Mouse (Mus musculus) CD4-positive naive resting alpha-beta T cell, adult 76 days (primary cell): ENCODE results near the gene Pcna. TPM values are rescaled to one million over a fixed set of nuclear protein-coding genes. Genes with fewer than 3 reads are reported as not detected.

Experiments used
- total RNA-seq: library from RNA; stranded (reverse); gene quantifications from one replicate; pipeline ENCODE4 v1.2.4, GENCODE M21; 2023

The Pcna gene
- total RNA-seq, result 233 TPM

DNA sequence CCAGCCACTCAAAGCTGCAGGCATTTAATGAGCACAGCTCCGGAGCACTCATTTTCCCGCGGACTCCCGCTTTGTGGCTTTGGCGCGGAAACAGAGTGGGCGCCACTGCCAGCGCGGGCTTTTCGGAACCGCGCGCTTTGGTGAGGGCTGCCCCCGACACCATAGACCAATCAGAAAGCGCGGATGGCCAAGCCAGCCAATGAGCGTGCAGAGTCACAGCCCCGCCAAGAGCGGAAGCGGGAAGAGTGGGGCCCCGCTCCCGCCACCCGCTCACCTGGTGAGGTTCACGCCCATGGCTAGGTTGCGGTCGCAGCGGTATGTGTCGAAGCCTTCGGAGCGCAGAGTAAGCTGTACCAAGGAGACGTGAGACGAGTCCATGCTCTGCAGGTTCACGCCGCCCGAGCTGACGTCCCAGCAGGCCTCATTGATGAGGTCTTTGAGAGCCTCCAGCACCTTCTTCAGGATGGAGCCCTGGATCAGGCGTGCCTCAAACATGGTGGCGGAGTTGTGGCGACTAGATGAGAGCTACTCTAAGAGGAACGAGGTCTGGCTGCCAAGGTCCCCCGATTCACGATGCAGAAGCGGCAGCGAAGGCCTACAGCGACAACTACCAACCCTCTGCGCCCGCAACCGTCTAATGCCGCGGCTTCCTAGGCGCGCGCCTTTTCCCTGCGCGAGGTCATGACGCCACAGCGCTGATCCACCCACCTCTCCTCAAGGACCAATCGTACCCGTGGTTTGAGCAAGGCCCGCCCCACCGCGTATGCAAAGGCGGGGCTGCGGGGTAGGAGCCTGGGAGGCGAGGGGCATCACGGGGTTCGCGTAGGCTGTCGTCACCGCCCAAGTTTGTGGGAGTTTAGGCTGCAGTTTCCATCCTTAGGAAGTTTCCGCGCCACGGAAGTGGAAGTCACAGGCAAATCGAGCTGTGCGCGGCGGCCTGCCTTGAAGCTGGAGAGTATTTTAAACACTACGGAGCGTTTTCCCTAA is at the start of gene Pcna:
TSS of gene Pcna (minus strand) at position 773 of the 987 bp plus-strand sequence.

DNA sequence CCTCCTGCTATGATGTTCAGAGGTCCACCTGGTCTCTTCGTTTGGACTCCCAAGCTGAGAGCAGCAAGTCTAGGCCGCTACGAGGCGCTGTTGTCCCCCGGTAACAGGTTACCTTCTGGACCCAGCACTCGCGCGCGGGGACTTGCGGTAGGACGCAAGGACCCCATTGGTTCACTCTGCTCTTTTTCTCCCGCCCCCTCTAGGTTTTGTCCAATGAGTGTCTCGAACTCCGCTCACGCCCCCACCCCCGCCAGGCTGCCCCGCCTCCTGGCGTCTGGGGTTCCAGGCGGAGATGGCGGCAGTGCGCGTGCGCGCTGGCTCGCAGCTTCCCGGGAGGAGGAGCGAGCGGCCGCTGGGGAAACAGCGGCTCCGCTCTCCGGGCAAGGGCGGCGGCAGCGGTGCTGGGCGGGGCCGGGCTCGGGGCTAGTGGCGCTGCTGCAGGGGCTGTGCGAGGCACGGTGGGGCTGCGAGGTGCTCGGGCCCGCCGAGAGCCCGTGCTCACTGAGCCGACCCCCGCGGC is 9.8 kb upstream of the Pcna start, which contains the start of gene Cds2:
TSS of gene Cds2 (plus strand) at position 270 of the 520 bp plus-strand sequence.

DNA sequence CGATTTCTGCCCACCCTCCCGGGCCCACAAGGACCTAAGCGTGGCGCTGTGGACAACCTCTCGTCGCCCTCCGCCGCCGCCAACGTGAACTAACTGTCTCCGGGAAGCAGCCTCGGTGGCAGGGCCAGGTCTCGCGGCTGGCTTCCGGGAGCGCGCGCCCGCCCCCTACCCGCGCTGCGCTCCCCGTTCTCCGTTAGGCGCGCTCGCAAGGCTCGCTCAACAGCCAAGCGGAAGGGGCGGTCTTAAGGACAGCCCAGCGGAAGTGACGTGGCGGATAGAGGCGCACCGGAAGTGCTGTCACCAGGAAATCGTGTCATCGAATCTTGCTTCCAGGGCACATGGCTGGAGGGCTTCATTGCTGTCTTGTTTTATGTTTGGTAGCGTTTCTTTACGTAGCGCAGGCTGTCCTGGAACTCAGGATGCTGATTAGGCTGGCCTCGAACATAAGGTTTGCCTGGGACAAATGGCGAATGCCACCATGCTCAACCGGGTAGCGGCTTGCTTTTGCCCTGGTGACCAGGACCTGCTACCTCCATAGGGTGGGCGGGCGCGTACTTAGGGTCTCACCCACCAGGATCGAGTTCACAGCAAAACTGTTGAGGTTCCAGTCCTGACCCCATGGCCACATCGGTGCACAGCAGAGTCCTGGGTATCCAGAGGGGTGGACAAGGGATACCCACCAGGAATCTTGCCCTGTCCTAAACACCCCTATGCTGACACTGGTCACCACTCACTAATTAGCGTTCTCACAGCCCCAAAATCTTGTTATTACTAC is 5.4 kb downstream of the Pcna start, which contains the start of gene Tmem230:
TSS of gene Tmem230 (minus strand) at position 269 of the 775 bp plus-strand sequence.

Other genes with a start within 250 kb of the Pcna start
- gene Rassf2, start 223.1 kb downstream of the Pcna start, total RNA-seq, result 138 TPM
- 45.0 TPM for gene Slc23a2, start 108.2 kb downstream of the Pcna start, total RNA-seq
- 17.9 TPM for gene Tmem230, start 5.5 kb downstream of the Pcna start, total RNA-seq
- gene Cds2, start 9.8 kb upstream of the Pcna start, total RNA-seq, result 94.3 TPM
- not detected for gene Prokr2, start 132.1 kb upstream of the Pcna start, total RNA-seq